Mouse (Mus musculus): ENCODE data around the gene Bhlhb9.

Bhlhb9 gene

GRCm38 (mm10) chrX:135886234-135886585 lies 88.8 kb downstream of the Bhlhb9 start:
- DNase-seq (ENCODE audit: low read depth, low spot score) = no peak

GRCm38 (mm10) chrX:135916580-135916979 lies 119.2 kb downstream of the Bhlhb9 start:
- DNase-seq (ENCODE audit: low read depth, low spot score) = no peak

GRCm38 (mm10) chrX:135917116-135917515 lies 119.7 kb downstream of the Bhlhb9 start:
- no peak for DNase-seq (ENCODE audit: low read depth, low spot score)

- DNase-seq (ENCODE audit: low read depth, low spot score) = no peak
These were observed 124.8 kb downstream of the Bhlhb9 start for GRCm38 (mm10) chrX:135922162-135922561.

- no peak for DNase-seq (ENCODE audit: low read depth, low spot score)
These were observed 128.5 kb downstream of the Bhlhb9 start for GRCm38 (mm10) chrX:135925911-135926310.

- no peak for DNase-seq (ENCODE audit: low read depth, low spot score)
These were observed 131.2 kb downstream of the Bhlhb9 start for GRCm38 (mm10) chrX:135928588-135928987.

- no peak for DNase-seq (ENCODE audit: low read depth, low spot score)
These were observed 139.1 kb downstream of the Bhlhb9 start for GRCm38 (mm10) chrX:135936452-135936851.
